ENCODE assay signal across 17 mouse cellular contexts in genomic region chr4:102884228-102884627, GRCm38 (mm10).
"Had no signal": no experiment of that assay in that cellular context is flagged by ENCODE, and none has a peak within 500 bp of the region (broad histone marks: within the 10 kb centered on the region; RNA-seq: fewer than 3 reads in every experiment).

No protein-coding gene starts in this region.

- DNase-seq: liver, postnatal 0 days; lung, adult 2 months; lung, postnatal 14 days; lung, postnatal 36 days; right cerebral cortex, postnatal 14 days; thymus, adult 18-20 months; thymus, postnatal 14 days; thymus, postnatal 36 days had no signal

- H3K4me3 ChIP-seq: lung, embryonic 15.5 days; megakaryocyte, embryonic 14.5 days; midbrain, embryonic 13.5 days; midbrain, embryonic 15.5 days; neural tube, embryonic 12.5 days; stomach, embryonic 15.5 days had no signal

- ATAC-seq: liver, postnatal 0 days; lung, postnatal 0 days; midbrain, embryonic 13.5 days; midbrain, embryonic 15.5 days had no signal

- H3K27ac ChIP-seq: lung, embryonic 15.5 days; macrophage; midbrain, embryonic 13.5 days; midbrain, embryonic 15.5 days; neural tube, embryonic 12.5 days; stomach, embryonic 15.5 days; stomach, postnatal 0 days had no signal
